Mouse (Mus musculus) liver, embryonic 11.5 days (tissue): ENCODE measurements around the gene Gm20852. TPM values are rescaled to one million over a fixed set of nuclear protein-coding genes. Genes with fewer than 3 reads are reported as not detected.
"Not testable (repeated sequence)": the region's sequence is repeated elsewhere in the genome, so short reads cannot be mapped to it uniquely, and the experiment has no call there.

Experiments used
- ATAC-seq: fragments of 200-750 bp; cut with Nextera tagmentation; replicated peaks from 2 replicates; pipeline ENCODE4 v1.8.0; 2017; ENCODE audit warnings: moderate number of reproducible peaks, mild to moderate bottlenecking, moderate TSS enrichment, moderate library complexity; ENCODE audit not compliant: low FRiP score
- DNase-seq: peaks from one replicate; pipeline ENCODE4 v3.0.0-alpha.2; 2017; ENCODE audit warnings: low spot score
- H3K27ac ChIP-seq: fragments of 300-500 bp; sonication (generic); 2 replicates; pipeline ENCODE4 v1.5.1; 2014; ENCODE audit warnings: mild to moderate bottlenecking, low read depth, low read length, control low read depth
- H3K27me3 ChIP-seq: fragments of 300-500 bp; sonication (generic); replicated peaks from 2 replicates; pipeline ENCODE4 v1.6.1; 2014; ENCODE audit warnings: low read length, mixed read lengths; ENCODE audit not compliant: control insufficient read depth, insufficient read depth
- H3K36me3 ChIP-seq: fragments of 300-500 bp; sonication (generic); 2 replicates; pipeline ENCODE4 v1.6.1; 2014; ENCODE audit warnings: mild to moderate bottlenecking, low read length, moderate library complexity, mixed read lengths; ENCODE audit not compliant: control insufficient read depth, insufficient read depth
- H3K4me1 ChIP-seq: fragments of 300-500 bp; sonication (generic); replicated peaks from 2 replicates; pipeline ENCODE4 v1.6.1; 2014; ENCODE audit warnings: low read length, mixed read lengths; ENCODE audit not compliant: control insufficient read depth, insufficient read depth
- H3K4me2 ChIP-seq: fragments of 300-500 bp; sonication (generic); 2 replicates; pipeline ENCODE4 v1.6.1; 2014; ENCODE audit warnings: mild to moderate bottlenecking, control low read depth, moderate library complexity
- H3K4me3 ChIP-seq: fragments of 300-500 bp; sonication (generic); 2 replicates; pipeline ENCODE4 v1.5.1; 2014; ENCODE audit warnings: low read depth, low read length, control low read depth
- H3K9ac ChIP-seq: fragments of 300-500 bp; sonication (generic); 2 replicates; pipeline ENCODE4 v1.6.1; 2014; ENCODE audit warnings: low read depth, low read length, control low read depth
- H3K9me3 ChIP-seq: fragments of 300-500 bp; sonication (generic); 2 replicates; pipeline ENCODE4 v1.6.1; 2016; ENCODE audit warnings: low read length, inconsistent platforms, mixed read lengths; ENCODE audit not compliant: control insufficient read depth
- WGBS: fragments of 180-500 bp; shearing (Covaris S2); extraction: QIAGEN DNeasy Blood & Tissue Kit; methylation state at CpG from one replicate; pipeline ENCODE4 v1.1.7; 2014; 5-methylcytosine and 5-hydroxymethylcytosine counted together
- polyA plus RNA-seq: library from polyadenylated mRNA; unstranded; fragments of >200 nt; fragmentation: Nextera tagmentation; extraction: Ambion mirVana; gene quantifications from 2 replicates; pipeline ENCODE4 v1.2.1, GENCODE M21; 2014

Gene Gm20852
- not detected in 2 replicates for polyA plus RNA-seq

GRCm38 (mm10) chrY:66742023-66742422 lies at the start of gene Gm20852:
Gene Gm20852, minus strand, starts transcription at chrY:66742123.
- not testable (repeated sequence) for H3K27ac ChIP-seq, H3K4me3 ChIP-seq, H3K36me3 ChIP-seq, DNase-seq, H3K9me3 ChIP-seq, H3K27me3 ChIP-seq, H3K9ac ChIP-seq, H3K4me2 ChIP-seq, H3K4me1 ChIP-seq, ATAC-seq
- WGBS: no CpG with 5 or more reads among the region's 4 CpGs
